Mouse (Mus musculus) erythroblast, embryonic 14.5 days (primary cell): Measurements from ENCODE around the gene Nrxn3. TPM values are rescaled to one million over a fixed set of nuclear protein-coding genes. Genes with fewer than 3 reads are reported as not detected.

Source experiments
- H3K27me3 ChIP-seq: 2 replicates; pipeline ENCODE4 v1.6.1; 2012; ENCODE audit warnings: inconsistent platforms; ENCODE audit not compliant: control insufficient read depth
- H3K36me3 ChIP-seq: 2 replicates; pipeline ENCODE4 v1.6.1; 2012; ENCODE audit warnings: mild to moderate bottlenecking, inconsistent platforms; ENCODE audit not compliant: control insufficient read depth
- H3K4me1 ChIP-seq: 2 replicates; pipeline ENCODE4 v1.6.1; 2012; ENCODE audit warnings: inconsistent platforms; ENCODE audit not compliant: control insufficient read depth
- H3K4me3 ChIP-seq: replicated peaks from 2 replicates; pipeline ENCODE3; 2012; ENCODE audit warnings: moderate library complexity, mild to moderate bottlenecking, inconsistent platforms
- H3K9me3 ChIP-seq: 2 replicates; pipeline ENCODE4 v1.6.1; 2012; ENCODE audit warnings: low read length, inconsistent platforms, mixed read lengths; ENCODE audit not compliant: control insufficient read depth
- GATA1 ChIP-seq: IDR thresholded peaks from 2 replicates; pipeline ENCODE4 v1.6.1; 2012; ENCODE audit warnings: low read length, inconsistent platforms, mixed read lengths
- TAL1 ChIP-seq: IDR thresholded peaks from 3 replicates; pipeline ENCODE4 v1.6.1; 2012; ENCODE audit warnings: low read length, inconsistent platforms, mixed read lengths
- polyA plus RNA-seq: library from polyadenylated mRNA; stranded (reverse); fragments of >175 nt; gene quantifications from 2 replicates; pipeline ENCODE4 v1.2.3, GENCODE M21; 2012

Nrxn3 gene
- polyA plus RNA-seq, 1 experiment, result not detected

GRCm38 (mm10) chr12:89376600-89376999 lies 653.9 kb downstream of the Nrxn3 start:
- TF ChIP-seq TAL1 (no peak), GATA1 (no peak)
- no peak overlapping the region for H3K4me3 ChIP-seq
- no peaks in the 10 kb centered on the region for H3K36me3 ChIP-seq
- H3K4me1 ChIP-seq, result no peaks in the 10 kb centered on the region
- no peaks in the 10 kb centered on the region for H3K27me3 ChIP-seq
- H3K9me3 ChIP-seq, result no peaks in the 10 kb centered on the region

GRCm38 (mm10) chr12:89377051-89377643 lies 654.5 kb downstream of the Nrxn3 start:
- Histone ChIP-seq H3K9me3 (no peaks in the 10 kb centered on the region), H3K27me3 (no peaks in the 10 kb centered on the region), H3K36me3 (no peaks in the 10 kb centered on the region), H3K4me3 (no peak overlapping the region), H3K4me1 (no peaks in the 10 kb centered on the region)
- no peak for TF ChIP-seq GATA1

GRCm38 (mm10) chr12:89377687-89378086 lies 655.0 kb downstream of the Nrxn3 start:
- H3K9me3 ChIP-seq, result no peaks in the 10 kb centered on the region
- H3K4me3 ChIP-seq, result no peak overlapping the region
- no peak for TF ChIP-seq TAL1
- TF ChIP-seq GATA1, result no peak
- no peaks in the 10 kb centered on the region for H3K27me3 ChIP-seq
- no peaks in the 10 kb centered on the region for H3K36me3 ChIP-seq
- no peaks in the 10 kb centered on the region for H3K4me1 ChIP-seq

- no peaks in the 10 kb centered on the region for H3K36me3 ChIP-seq
- no peaks in the 10 kb centered on the region for H3K4me1 ChIP-seq
- no peak overlapping the region for H3K4me3 ChIP-seq
- no peaks in the 10 kb centered on the region for H3K27me3 ChIP-seq
- no peaks in the 10 kb centered on the region for H3K9me3 ChIP-seq
- TF ChIP-seq GATA1 (no peak), TAL1 (no peak)
These were observed 660.6 kb downstream of the Nrxn3 start for GRCm38 (mm10) chr12:89383254-89383653.

GRCm38 (mm10) chr12:89395121-89395792 lies 672.6 kb downstream of the Nrxn3 start:
- no peak overlapping the region for H3K4me3 ChIP-seq
- no peaks in the 10 kb centered on the region for H3K27me3 ChIP-seq
- H3K9me3 ChIP-seq, result no peaks in the 10 kb centered on the region
- H3K4me1 ChIP-seq, result no peaks in the 10 kb centered on the region
- no peaks in the 10 kb centered on the region for H3K36me3 ChIP-seq
- TF ChIP-seq GATA1 (no peak), TAL1 (no peak)

- no peak for TF ChIP-seq GATA1
- TF ChIP-seq TAL1, result no peak
- no peaks in the 10 kb centered on the region for H3K27me3 ChIP-seq
- no peaks in the 10 kb centered on the region for H3K36me3 ChIP-seq
- no peaks in the 10 kb centered on the region for H3K9me3 ChIP-seq
- H3K4me1 ChIP-seq, result no peaks in the 10 kb centered on the region
- H3K4me3 ChIP-seq, result no peak overlapping the region
These were observed 713.8 kb downstream of the Nrxn3 start for GRCm38 (mm10) chr12:89436519-89436918.

- Histone ChIP-seq H3K9me3 (no peaks in the 10 kb centered on the region), H3K4me1 (no peaks in the 10 kb centered on the region), H3K27me3 (no peaks in the 10 kb centered on the region), H3K36me3 (no peaks in the 10 kb centered on the region), H3K4me3 (no peak overlapping the region)
- TF ChIP-seq TAL1 (no peak), GATA1 (no peak)
These were observed 719.8 kb downstream of the Nrxn3 start for GRCm38 (mm10) chr12:89442323-89443038.

- no peak for TF ChIP-seq TAL1
- no peak for TF ChIP-seq GATA1
- Histone ChIP-seq H3K4me1 (no peaks in the 10 kb centered on the region), H3K27me3 (no peaks in the 10 kb centered on the region), H3K4me3 (no peak overlapping the region), H3K9me3 (no peaks in the 10 kb centered on the region), H3K36me3 (no peaks in the 10 kb centered on the region)
These were observed 728.1 kb downstream of the Nrxn3 start for GRCm38 (mm10) chr12:89450667-89451298.

GRCm38 (mm10) chr12:89470226-89470625 lies 747.5 kb downstream of the Nrxn3 start:
- no peak for TF ChIP-seq GATA1
- no peak for TF ChIP-seq TAL1
- Histone ChIP-seq H3K4me1 (no peaks in the 10 kb centered on the region), H3K36me3 (no peaks in the 10 kb centered on the region), H3K4me3 (no peak overlapping the region), H3K27me3 (no peaks in the 10 kb centered on the region), H3K9me3 (no peaks in the 10 kb centered on the region)
